17 mouse cellular contexts compared by ENCODE assay signal in genomic region chr3:15848280-15848679, GRCm38 (mm10). TPM values are rescaled to one million over a fixed set of nuclear protein-coding genes. Genes with fewer than 3 reads are reported as not detected.
"Had no signal": no experiment of that assay in that cellular context is flagged by ENCODE, and none has a peak within 500 bp of the region (broad histone marks: within the 10 kb centered on the region; RNA-seq: fewer than 3 reads in every experiment).

Gene Sirpb1c (minus strand): TSS chr3:15848528.

RNA-seq across cellular contexts. Expression of gene Sirpb1c, which starts in this region (rescaled TPM):
- total RNA-seq: gastrocnemius, adult 18-20 months; gastrocnemius, postnatal 14 days; gastrocnemius, postnatal 36 days; hematopoietic stem cell, adult 5-6 weeks; layer of hippocampus, adult 2 months; layer of hippocampus, postnatal 10 days; layer of hippocampus, postnatal 25 days; left cerebral cortex, adult 2 months; left cerebral cortex, postnatal 14 days; left cerebral cortex, postnatal 36 days had no signal
- polyA plus RNA-seq: heart, embryonic 11.5 days; heart, embryonic 13.5 days; hindbrain, embryonic 11.5 days; hindbrain, embryonic 13.5 days; hindbrain, embryonic 15.5 days; limb, embryonic 10.5 days; limb, embryonic 12.5 days had no signal
